Mouse (Mus musculus) 3134 (cell line): ENCODE results near the gene Rsbn1.

Experiments used
- DNase-seq: peaks from one replicate; pipeline ENCODE4 v3.0.0-alpha.2; 2011; ENCODE audit warnings: low spot score; ENCODE audit not compliant: insufficient read length; ENCODE audit errors: extremely low read depth

The Rsbn1 gene

GRCm38 (mm10) chr3:103914010-103914669 lies at the start of gene Rsbn1:
TSS of gene Rsbn1 (plus strand) at chr3:103914120.
- peak; percentile 99 for DNase-seq

GRCm38 (mm10) chr3:103864200-103864599 lies 49.7 kb upstream of the Rsbn1 start:
- DNase-seq, result no peak

- no peak for DNase-seq
Observed at GRCm38 (mm10) chr3:103867424-103867971, 46.4 kb upstream of the Rsbn1 start.

- DNase-seq, result no peak
Observed at GRCm38 (mm10) chr3:103868008-103868407, 45.9 kb upstream of the Rsbn1 start.

- no peak for DNase-seq
Observed at GRCm38 (mm10) chr3:103872663-103873098, 41.2 kb upstream of the Rsbn1 start.

DNA sequence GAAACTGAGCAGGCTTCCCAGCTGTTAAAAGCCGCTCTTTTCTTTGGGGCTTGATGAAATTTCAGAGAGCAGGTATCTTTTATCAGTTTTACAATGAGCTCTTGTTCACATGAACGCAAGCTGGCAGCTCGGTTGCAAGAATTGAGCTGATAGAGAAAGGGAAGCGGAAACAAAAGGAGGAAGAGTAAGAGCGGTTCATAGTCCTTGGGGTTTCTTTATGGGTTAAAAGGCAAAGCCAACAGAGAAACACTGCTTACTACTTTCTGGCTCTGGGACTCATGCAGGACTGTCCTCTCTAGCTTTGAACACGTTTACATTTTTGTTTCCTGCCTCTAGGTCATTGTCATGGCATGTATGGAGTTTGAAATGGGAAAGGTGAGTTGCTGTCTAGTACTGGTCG lies 39.6 kb upstream of the Rsbn1 start:
- DNase-seq, result no peak

- DNase-seq, result no peak
Observed at GRCm38 (mm10) chr3:103885946-103886345, 28.0 kb upstream of the Rsbn1 start.

- DNase-seq, result no peak
Observed at GRCm38 (mm10) chr3:103887581-103887980, 26.3 kb upstream of the Rsbn1 start.

DNA sequence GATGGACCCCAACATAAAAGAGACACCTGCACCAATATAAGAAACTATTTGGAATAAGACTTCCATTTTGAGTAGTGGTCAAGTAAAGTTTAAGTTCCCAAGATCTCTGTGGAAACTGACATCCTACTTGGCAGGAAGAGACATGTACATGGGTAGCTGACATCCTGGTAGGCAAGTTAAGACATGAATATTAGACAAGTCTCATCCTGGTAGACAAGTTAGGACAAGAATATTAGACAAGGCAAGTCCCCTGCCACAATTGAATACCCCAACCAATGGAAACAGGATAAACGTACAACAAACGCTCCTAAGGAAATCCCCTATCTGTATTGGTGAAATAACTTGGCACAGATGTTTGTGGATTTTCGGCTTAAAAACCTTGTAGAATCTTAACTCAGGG lies 20.5 kb upstream of the Rsbn1 start:
- DNase-seq, result no peak

- DNase-seq, result no peak
Observed at GRCm38 (mm10) chr3:103904705-103905104, 9.2 kb upstream of the Rsbn1 start.

DNA sequence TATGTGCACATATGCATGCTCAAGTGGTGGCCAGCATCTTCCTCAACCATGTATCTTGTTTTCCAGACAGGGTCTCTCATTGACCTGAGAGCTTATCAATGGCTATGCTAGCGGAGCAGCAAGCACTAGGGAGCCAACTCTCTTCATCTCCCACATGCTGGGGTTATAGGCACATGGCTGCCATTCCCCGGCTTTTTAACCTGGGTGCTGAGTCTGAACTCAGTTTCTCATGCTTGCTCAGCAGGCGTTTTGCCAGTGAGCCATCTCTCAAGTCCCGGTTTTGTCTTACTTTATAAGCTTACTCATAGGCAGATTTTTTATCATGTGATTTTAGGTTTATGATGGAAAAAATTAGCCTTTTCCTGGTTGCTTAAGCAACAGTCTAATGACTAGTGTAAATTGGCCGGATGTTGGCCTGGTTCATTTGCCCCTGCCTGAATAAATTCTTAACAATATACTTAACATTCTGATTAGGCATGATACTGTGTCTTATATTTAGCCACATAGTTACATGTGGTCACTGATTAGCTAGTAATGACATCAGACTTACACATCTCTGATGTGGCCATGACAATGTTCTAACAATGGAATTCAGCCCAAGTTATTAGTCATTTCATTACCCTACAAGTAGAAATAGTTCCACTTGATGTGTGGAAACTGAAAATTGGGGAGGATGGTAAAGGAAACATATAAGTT lies 6.4 kb upstream of the Rsbn1 start:
- peak; percentile 51 for DNase-seq

DNA sequence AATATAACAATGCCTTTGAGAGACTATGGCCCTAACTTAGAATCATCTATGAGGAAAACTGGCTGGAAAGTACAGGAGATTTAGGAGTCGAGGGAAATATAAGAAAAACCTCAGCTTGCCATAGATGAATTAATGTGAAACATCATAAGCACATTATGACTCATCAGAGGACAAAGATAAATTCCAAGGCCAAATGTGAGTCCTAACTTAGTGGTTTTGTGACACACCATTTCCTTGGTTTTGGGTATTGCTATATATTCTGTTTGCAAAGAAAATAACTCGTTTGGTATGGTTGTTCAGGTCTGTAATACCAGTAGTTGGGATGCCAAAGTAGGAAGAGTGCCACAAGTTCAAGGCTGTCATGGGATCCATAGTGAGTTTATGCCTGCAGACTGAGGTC lies 5.1 kb upstream of the Rsbn1 start:
- peak; percentile 48 for DNase-seq

DNA sequence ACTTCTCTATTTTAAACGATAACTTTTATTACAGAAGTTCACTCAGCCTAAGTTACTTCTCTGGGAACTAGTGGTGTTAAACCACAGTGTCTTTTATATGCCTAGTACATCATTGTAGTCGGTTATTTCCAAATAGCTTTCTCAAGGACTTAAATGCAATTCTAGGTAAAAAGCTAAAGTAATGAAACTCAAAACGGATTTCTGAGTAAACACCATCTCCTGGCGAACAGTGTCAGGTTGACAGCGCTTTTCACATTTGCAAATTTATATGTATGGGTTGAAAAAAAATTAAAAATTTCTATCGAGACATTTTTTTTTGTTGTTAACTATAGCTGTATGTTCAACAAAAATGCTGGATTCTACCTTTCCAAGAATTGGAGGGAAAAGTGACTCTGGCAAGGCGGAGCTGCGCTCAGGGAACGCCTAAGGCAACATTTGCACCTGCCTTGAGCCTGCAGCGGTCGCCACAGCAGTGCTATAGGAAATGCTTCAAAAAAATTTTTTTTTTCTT lies 414 bp upstream of the Rsbn1 start:
- no peak for DNase-seq

DNA sequence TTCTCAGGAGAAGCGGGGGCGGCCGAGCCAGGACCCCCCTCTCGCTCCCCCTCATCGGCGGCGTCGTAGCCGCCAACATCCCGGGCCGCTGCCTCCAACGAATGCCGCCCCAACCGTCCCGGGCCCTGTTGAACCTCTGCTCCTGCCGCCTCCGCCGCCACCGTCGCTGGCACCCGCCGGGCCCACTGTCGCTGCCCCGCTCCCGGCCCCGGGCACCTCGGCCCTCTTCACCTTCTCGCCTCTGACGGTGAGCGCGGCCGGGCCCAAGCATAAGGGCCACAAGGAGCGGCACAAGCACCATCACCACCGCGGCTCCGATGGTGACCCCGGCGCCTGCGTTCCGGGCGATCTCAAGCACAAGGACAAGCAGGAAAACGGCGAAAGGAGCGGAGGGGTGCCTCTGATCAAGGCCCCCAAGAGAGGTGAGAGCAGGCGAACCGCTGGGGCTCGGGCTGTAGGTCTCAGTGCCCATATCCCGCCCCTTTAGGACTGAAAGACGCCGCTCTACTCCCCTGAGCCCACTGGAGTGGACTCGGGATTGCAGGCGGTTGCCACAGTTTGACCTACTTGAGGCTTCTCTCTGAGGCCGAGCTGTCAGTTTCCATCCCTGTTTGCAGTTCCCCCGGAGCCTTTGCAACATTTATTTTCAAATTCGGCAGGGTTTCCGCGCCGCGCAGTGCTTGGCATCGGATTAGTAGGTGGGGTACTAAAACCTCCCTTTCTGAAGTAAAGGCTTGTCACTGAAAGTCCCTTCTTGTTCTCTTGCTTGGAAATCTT lies 1.0 kb downstream of the Rsbn1 start:
- peak; percentile 75 for DNase-seq

- no peak for DNase-seq
Observed at GRCm38 (mm10) chr3:103915509-103915896, 1.6 kb downstream of the Rsbn1 start.

DNA sequence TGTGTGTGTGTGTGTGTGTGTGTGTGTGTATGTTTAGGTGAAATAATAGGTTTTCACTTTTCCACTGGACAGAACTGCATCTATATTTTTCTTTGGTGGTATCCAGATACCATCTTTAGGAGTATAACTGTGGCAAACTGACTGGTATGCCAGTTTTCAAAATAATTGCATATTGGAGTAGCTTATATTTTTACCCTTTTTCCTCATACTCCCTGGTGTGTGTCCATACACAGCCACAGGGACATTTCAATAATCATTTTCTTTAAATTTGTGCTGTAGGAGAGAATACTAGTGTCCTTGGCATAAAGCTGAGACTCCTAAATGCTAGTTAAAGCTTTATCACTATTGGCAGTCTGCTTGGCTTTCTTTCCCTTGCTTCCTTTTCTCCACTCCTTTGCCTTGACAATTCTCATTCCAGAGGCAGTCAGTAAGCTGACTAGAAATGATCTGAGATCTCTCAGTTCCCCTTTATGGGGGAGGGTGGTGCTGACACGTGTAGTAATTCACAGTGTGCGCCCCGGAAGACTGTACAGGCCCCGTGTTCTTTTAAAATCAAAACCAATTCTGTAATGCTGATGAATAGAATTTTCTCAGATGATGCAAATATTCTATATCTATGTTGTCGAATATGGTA lies 2.4 kb downstream of the Rsbn1 start:
- DNase-seq, result no peak

- DNase-seq, result no peak
Observed at GRCm38 (mm10) chr3:103916839-103917237, 2.9 kb downstream of the Rsbn1 start.

GRCm38 (mm10) chr3:103920094-103920493 lies 6.2 kb downstream of the Rsbn1 start:
- DNase-seq, result no peak

DNA sequence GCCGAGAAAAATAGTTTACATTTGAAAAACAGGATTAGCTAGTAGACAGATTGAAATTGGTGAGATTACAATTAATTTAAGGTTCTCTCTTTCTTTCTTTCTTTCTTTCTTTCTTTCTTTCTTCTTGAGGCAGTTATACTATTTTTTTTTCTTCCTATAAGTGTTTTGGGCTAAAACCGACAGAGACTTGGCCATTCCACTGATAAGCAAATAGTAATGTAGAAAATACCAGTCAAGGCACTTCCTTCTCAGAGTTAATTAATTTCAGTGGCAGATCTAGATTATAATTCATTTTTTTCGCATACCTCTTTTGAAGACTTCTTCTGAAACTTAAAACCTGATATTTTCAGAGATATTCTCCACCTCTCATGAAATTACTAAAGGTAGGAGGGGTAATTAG lies 11.4 kb downstream of the Rsbn1 start:
- no peak for DNase-seq

DNA sequence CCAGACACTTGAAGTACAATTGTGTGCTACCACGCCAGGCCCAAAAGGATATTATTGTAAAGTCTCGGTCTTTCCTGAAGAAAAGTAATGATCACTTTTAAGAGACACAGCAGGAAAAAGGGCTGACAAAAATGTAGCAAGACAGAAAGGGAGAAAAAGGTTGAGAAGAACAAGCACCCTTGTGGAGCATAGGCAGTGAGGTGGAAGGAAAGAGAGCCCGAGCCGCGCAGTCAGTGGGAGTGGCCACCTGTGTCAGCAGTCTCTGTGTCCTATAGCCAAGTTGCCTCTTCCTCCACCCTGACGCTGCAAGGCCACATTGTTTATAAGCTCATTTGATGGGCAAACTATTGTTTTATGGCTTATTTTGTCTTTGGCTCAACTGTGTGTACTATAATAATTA lies 13.6 kb downstream of the Rsbn1 start:
- DNase-seq, result no peak
